Mouse (Mus musculus): ENCODE measurements around the gene Tpp1. TPM values are rescaled to one million over a fixed set of nuclear protein-coding genes. Genes with fewer than 3 reads are reported as not detected.

The Tpp1 gene
- polyA plus RNA-seq (2012; rRNA removed): 95.9 and 96.3 TPM in 2 replicates

DNA sequence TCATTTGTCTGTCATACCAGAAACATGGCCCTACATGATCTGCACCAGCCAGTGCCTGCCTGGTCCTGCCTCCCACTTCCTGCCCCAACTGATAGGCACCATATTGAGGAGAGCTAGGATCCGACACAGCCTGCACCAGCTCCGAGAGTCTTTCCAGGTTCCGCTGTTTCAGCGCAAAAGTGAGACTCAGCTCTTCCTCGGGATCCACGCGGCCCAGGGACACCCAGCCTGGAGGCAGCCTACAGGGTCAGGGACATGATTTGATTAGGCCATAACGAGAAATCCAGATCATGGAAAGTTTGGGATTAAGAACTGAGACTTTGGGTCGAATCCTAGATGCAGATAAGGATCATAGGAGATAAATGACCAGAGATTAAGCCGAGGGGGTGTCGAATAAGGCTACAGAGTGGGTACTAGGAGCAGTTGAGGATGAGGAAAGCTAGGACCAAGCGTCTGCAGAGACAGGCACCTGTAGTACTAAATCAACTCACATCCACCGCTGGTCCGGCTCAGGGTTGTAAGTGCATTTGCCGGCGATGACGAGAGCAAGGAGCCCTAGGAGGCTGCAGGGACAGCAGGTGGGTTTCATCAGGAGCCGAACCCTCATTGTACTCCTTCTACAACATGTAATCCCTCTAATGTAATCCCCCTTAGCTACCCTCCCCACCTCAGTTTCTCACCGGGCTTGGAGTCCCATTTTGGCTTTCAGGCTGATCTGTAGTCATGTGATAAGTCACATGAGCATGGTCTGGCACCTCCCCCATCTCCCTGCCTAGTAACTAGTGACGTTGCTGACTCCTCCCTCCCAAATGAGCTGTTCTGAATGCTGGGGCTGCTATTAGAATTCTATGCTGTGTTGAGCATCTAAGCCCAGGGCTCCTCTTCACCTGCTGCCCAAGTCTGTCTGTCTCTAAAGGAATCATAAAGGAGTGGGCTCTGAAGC is at the start of gene Tpp1:
TSS of gene Tpp1 (minus strand) at position 745 of the 943 bp plus-strand sequence.

DNA sequence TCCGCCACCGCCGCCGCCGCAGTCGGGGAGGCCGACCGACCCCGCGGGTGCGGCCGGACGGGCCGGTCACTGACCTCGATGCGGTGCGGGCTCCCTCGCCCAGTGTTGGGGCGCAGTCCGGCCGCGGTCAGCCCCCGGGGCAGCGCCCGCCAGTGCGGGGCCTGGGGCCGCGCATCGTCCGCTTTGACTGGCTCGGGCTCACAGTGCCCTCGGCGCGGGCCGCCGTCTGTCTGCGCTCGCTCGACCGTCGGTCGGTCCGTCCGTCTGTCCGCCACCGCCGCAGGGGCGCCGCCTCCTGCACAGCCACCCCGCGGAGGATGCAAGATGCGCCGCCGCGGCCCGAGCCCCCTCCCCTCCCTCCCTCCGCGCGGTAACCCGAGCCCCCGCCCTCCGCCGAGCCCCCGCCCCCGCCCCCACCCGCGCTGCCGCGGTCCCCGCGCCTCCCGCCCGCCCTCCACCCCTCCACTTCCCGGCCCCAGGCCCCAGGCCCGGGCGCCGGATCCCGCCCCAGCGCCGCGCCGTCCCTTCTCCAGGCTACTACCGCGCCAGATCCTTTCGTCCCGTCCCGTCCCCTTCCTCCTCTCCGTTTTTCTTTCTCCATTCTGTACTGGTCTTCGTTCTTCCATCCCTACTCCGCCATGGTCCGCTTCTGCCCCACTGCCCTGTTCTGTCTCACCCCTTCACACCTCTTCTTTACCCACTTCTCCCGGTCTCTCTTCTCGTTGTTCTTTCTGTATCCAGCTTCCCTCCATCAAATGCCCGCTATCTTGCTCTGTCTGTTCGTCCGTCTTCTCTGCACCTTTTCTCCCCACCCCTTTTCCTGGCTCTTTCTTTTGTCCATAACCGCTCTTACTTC is 35.5 kb upstream of the Tpp1 start, which contains the start of gene Dchs1:
TSS of gene Dchs1 (minus strand) at position 370 of the 856 bp plus-strand sequence.

DNA sequence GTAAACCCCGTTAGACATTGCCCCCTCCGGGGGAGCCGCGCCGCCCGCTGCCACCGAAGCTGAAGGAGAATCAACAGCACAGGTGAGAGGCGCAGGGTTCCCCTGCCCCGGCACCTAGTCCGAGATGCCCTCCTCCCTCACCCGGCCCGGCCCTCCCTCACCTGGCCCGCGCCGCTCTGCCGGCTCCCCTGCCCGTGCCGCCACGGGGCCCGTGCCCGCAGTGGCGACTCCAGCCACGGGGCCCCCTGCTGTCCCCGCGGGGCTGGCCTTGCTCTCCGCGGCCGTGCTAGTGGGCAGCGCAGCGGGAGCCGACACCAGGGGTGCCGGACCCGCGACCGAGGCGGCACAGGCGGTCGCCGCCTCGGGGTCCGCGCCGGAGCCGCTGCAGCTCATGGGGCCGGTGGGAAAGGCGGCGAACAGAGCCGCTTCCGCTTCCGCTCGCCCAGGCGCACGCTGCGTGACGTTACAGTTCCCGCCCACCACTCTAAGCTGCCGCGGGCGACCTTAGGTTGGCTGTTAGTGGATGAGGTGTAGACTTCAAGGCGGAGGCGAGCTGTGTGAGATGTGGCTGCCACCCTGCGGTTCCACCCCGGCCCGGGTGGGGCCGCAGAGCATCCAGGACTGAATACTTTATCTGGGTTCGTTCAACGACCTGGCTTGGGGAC is 8.0 kb downstream of the Tpp1 start, which contains the start of gene Taf10:
TSS of gene Taf10 (minus strand) at position 436 of the 665 bp plus-strand sequence.

DNA sequence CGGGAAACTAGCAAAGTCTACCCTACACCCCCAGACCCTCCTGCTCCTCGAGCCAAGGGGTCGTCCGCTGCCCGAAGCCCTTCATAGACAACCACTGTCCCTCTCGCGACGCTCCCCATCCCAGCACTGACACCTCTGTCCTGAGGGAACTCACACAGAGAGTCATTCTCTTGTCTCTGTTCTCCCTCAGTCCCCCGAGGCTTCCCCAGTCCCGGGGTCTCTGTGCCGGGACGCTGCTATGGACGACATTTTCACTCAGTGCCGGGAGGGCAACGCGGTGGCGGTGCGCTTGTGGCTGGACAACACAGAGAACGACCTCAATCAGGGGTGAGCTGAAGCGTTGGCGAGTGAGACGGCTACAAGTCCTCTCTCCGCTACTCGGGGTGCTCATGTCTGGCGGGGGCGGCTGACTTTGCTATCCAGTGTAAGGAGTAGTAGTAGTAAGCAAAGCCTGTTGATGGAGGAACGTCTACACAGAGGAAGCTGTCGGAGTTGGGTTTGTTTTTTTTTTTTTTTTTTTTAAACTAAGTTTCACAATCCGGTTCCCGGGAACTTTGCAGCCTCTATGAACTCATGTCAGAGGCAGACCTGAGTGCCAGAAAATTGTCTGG is 15.0 kb downstream of the Tpp1 start, which contains the start of gene Rrp8:
TSS of gene Rrp8 (minus strand) at position 475 of the 611 bp plus-strand sequence.

DNA sequence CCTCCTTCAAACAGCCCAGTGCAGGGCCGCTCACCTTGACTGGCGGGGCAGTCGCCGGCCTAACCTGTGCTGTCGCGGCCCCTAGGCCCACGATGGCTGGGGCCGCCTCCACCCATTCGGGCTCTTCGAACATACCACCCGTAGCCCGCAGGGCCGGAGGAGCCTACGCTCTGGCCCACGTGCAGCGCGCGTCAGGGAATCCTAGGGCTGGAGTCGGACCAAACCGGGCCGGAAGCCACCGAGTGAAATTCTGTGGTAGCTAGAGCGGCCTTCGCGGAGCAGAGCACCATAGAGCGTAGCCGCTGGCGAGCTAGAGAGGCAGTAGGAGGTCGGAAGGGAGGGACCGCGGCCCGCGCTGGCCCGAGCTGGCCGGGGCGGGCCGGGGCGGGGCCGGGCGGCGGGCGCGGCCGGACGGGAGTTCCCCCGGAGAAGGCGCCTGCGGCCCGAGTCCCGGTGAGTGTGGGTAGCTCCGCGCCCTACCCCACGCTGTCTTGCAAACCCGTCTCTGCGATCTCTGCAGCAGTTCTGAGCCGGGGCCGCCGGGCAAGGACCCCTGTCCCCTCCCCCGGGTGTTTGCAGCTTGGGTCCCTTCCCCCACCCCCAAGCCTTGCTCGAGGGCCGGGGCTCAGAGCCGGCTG is 15.7 kb downstream of the Tpp1 start, which contains the start of gene Ilk:
TSS of gene Ilk (plus strand) at position 329 of the 638 bp plus-strand sequence.

Other genes starting within 250 kb of the Tpp1 start
- 39.8 and 40.7 TPM in 2 replicates for gene Smpd1, start 197.9 kb downstream of the Tpp1 start, polyA plus RNA-seq (2012; rRNA removed)
- 37.5 and 52.7 TPM in 2 replicates for gene Apbb1, start 170.6 kb downstream of the Tpp1 start, polyA plus RNA-seq (2012; rRNA removed)
- gene Hpx, start 152.1 kb downstream of the Tpp1 start, polyA plus RNA-seq (2012; rRNA removed): 0.28 TPM in 2 replicates
- 51.4 and 51.6 TPM in 2 replicates for gene Trim3, start 118.7 kb downstream of the Tpp1 start, polyA plus RNA-seq (2012; rRNA removed)
- gene Timm10b, start 112.2 kb downstream of the Tpp1 start, polyA plus RNA-seq (2012; rRNA removed): 110 and 132 TPM in 2 replicates
- 91.2 and 95.5 TPM in 2 replicates for gene Arfip2, start 111.8 kb downstream of the Tpp1 start, polyA plus RNA-seq (2012; rRNA removed)
- gene Gm45799, start 111.7 kb downstream of the Tpp1 start, polyA plus RNA-seq (2012; rRNA removed): 277 and 469 TPM in 2 replicates
- 0.83 and 0.94 TPM in 2 replicates for gene Dnhd1, start 101.4 kb downstream of the Tpp1 start, polyA plus RNA-seq (2012; rRNA removed)
- 93.8 and 95.7 TPM in 2 replicates for gene Ilk, start 15.6 kb downstream of the Tpp1 start, polyA plus RNA-seq (2012; rRNA removed)
- 4.6 and 5.1 TPM in 2 replicates for gene Rrp8, start 14.8 kb downstream of the Tpp1 start, polyA plus RNA-seq (2012; rRNA removed)
- 543 and 600 TPM in 2 replicates for gene Taf10, start 7.9 kb downstream of the Tpp1 start, polyA plus RNA-seq (2012; rRNA removed)
- 8.9 and 9.0 TPM in 2 replicates for gene Dchs1, start 35.4 kb upstream of the Tpp1 start, polyA plus RNA-seq (2012; rRNA removed)
- gene Mrpl17, start 58.9 kb upstream of the Tpp1 start, polyA plus RNA-seq (2012; rRNA removed): 198 and 232 TPM in 2 replicates
- gene Gm4070, start 201.7 kb upstream of the Tpp1 start, polyA plus RNA-seq (2012; rRNA removed): 0.15 and 0.38 TPM in 2 replicates

Data from colon, adult 2 months (tissue).